Mouse (Mus musculus) adrenal gland, adult 8-10 months (tissue): ENCODE data around the gene Mettl21c. TPM values are rescaled to one million over a fixed set of nuclear protein-coding genes. Genes with fewer than 3 reads are reported as not detected.

Experiments
- DNase-seq: peaks from one replicate; pipeline ENCODE4 v3.0.0; 2022
- total RNA-seq, 4 experiments: library from RNA; stranded (reverse); gene quantifications; 2 replicates each; pipeline ENCODE4 v1.2.4; 2022

Gene Mettl21c
- total RNA-seq, result under 1 TPM in 1 of 4 experiments, not detected in 3; 0.55 TPM

GRCm38 (mm10) chr1:44019934-44020333 is at the start of gene Mettl21c:
Mettl21c (minus strand) TSS chr1:44020034.
- no peak for DNase-seq

GRCm38 (mm10) chr1:44064625-44065024 is 44.8 kb upstream of the Mettl21c start:
- peak; percentile 30 for DNase-seq

- no peak for DNase-seq
Measured at GRCm38 (mm10) chr1:44063439-44063838, 43.6 kb upstream of the Mettl21c start.

- no peak for DNase-seq
Measured at GRCm38 (mm10) chr1:44061836-44062235, 42.0 kb upstream of the Mettl21c start, which contains the start of gene Gm8251. Gm8251 (minus strand) TSS chr1:44061936.

GRCm38 (mm10) chr1:44057805-44058204 is 38.0 kb upstream of the Mettl21c start:
- DNase-seq, result no peak

GRCm38 (mm10) chr1:44046556-44046955 is 26.7 kb upstream of the Mettl21c start:
- peak; percentile 67 for DNase-seq

- peak; percentile 5 for DNase-seq
Measured at GRCm38 (mm10) chr1:44045689-44046088, 25.9 kb upstream of the Mettl21c start.

GRCm38 (mm10) chr1:44042555-44042915 is 22.7 kb upstream of the Mettl21c start:
- DNase-seq, result no peak

GRCm38 (mm10) chr1:44041797-44042554 is 22.1 kb upstream of the Mettl21c start:
- DNase-seq, result peak; percentile 10

- DNase-seq, result no peak
Measured at GRCm38 (mm10) chr1:44032948-44033347, 13.1 kb upstream of the Mettl21c start.

GRCm38 (mm10) chr1:44032213-44032612 is 12.4 kb upstream of the Mettl21c start:
- no peak for DNase-seq

- no peak for DNase-seq
Measured at GRCm38 (mm10) chr1:44027651-44028050, 7.8 kb upstream of the Mettl21c start.

- no peak for DNase-seq
Measured at GRCm38 (mm10) chr1:44022656-44023055, 2.8 kb upstream of the Mettl21c start.

GRCm38 (mm10) chr1:44015556-44015955 is 4.3 kb downstream of the Mettl21c start:
- no peak for DNase-seq

GRCm38 (mm10) chr1:44004513-44004912 is 15.3 kb downstream of the Mettl21c start:
- DNase-seq, result no peak

GRCm38 (mm10) chr1:43996914-43997589 is 22.8 kb downstream of the Mettl21c start:
- no peak for DNase-seq

- no peak for DNase-seq
Measured at GRCm38 (mm10) chr1:43971089-43971488, 48.7 kb downstream of the Mettl21c start.

- DNase-seq, result peak; percentile 20
Measured at GRCm38 (mm10) chr1:43969361-43969760, 50.5 kb downstream of the Mettl21c start.

GRCm38 (mm10) chr1:43966756-43967155 is 53.1 kb downstream of the Mettl21c start:
- no peak for DNase-seq

GRCm38 (mm10) chr1:43964381-43964780 is 55.5 kb downstream of the Mettl21c start:
- DNase-seq, result no peak
